Mouse (Mus musculus): ENCODE results near the gene Prrg2. TPM values are rescaled to one million over a fixed set of nuclear protein-coding genes. Genes with fewer than 3 reads are reported as not detected.

Prrg2 gene
- polyA plus RNA-seq, 1 experiment from 2014 or later = 14.5 TPM

- Histone ChIP-seq H3K4me2 (ENCODE audit: low read length) (no peak overlapping the region), H3K9ac (ENCODE audit: low read length) (no peak overlapping the region), H3K4me3 (ENCODE audit: control insufficient read depth in 1 of 2, insufficient read depth in 1 of 2, low read depth in 1 of 2, low read length in 2 of 2) (no peak overlapping the region), H3K4me1 (ENCODE audit: control insufficient read depth in 2 of 2, insufficient read depth in 2 of 2, low read length in 2 of 2) (peaks cover 7 to 14% of the 10 kb centered on the region in 2 experiments; a peak in 3 of 4 replicates), H3K27ac (replicated peaks in 1 of 2; ENCODE audit: control insufficient read depth in 1 of 2, insufficient read depth in 1 of 2, low read depth in 2 of 2, low read length in 2 of 2) (no peak overlapping the region), H3K36me3 (ENCODE audit: control insufficient read depth, insufficient read depth, low read length) (peaks cover 67% of the 10 kb centered on the region), H3K9me3 (ENCODE audit: control insufficient read depth, low read length) (no peaks in the 10 kb centered on the region), H3K27me3 (ENCODE audit: control insufficient read depth, insufficient read depth, low read length) (no peaks in the 10 kb centered on the region)
- ATAC-seq (ENCODE audit: insufficient number of reproducible peaks, insufficient read depth, low FRiP score, low read depth) = no peak
- WGBS = 92% methylated on average over 23 of the region's 23 CpGs
These were observed 13.4 kb downstream of the Prrg2 start for GRCm38 (mm10) chr7:45048923-45049657.

GRCm38 (mm10) chr7:45048001-45048890 is 14.2 kb downstream of the Prrg2 start:
- 92% methylated on average over 36 of the region's 38 CpGs for WGBS
- no peak overlapping the region for H3K27ac ChIP-seq (replicated peaks in 1 of 2; ENCODE audit: control insufficient read depth in 1 of 2, insufficient read depth in 1 of 2, low read depth in 2 of 2, low read length in 2 of 2)
- H3K9ac ChIP-seq (ENCODE audit: low read length) = no peak overlapping the region
- no peak for ATAC-seq (ENCODE audit: insufficient number of reproducible peaks, insufficient read depth, low FRiP score, low read depth)
- no peaks in the 10 kb centered on the region for H3K27me3 ChIP-seq (ENCODE audit: control insufficient read depth, insufficient read depth, low read length)
- peaks cover 75% of the 10 kb centered on the region for H3K36me3 ChIP-seq (ENCODE audit: control insufficient read depth, insufficient read depth, low read length)
- H3K4me3 ChIP-seq (ENCODE audit: control insufficient read depth in 1 of 2, insufficient read depth in 1 of 2, low read depth in 1 of 2, low read length in 2 of 2) = no peak overlapping the region
- no peak overlapping the region for H3K4me2 ChIP-seq (ENCODE audit: low read length)
- peaks cover 7 to 14% of the 10 kb centered on the region in 2 experiments; a peak in 3 of 4 replicates for H3K4me1 ChIP-seq (ENCODE audit: control insufficient read depth in 2 of 2, insufficient read depth in 2 of 2, low read length in 2 of 2)
- H3K9me3 ChIP-seq (ENCODE audit: control insufficient read depth, low read length) = no peaks in the 10 kb centered on the region

- Histone ChIP-seq H3K27ac (replicated peaks in 1 of 2; ENCODE audit: control insufficient read depth in 1 of 2, insufficient read depth in 1 of 2, low read depth in 2 of 2, low read length in 2 of 2) (no peak overlapping the region), H3K4me2 (ENCODE audit: low read length) (no peak overlapping the region), H3K4me1 (ENCODE audit: control insufficient read depth in 2 of 2, insufficient read depth in 2 of 2, low read length in 2 of 2) (peaks cover 7 to 14% of the 10 kb centered on the region in 2 experiments; a peak in 3 of 4 replicates), H3K9me3 (ENCODE audit: control insufficient read depth, low read length) (no peaks in the 10 kb centered on the region), H3K4me3 (ENCODE audit: control insufficient read depth in 1 of 2, insufficient read depth in 1 of 2, low read depth in 1 of 2, low read length in 2 of 2) (no peak overlapping the region), H3K27me3 (ENCODE audit: control insufficient read depth, insufficient read depth, low read length) (no peaks in the 10 kb centered on the region), H3K9ac (ENCODE audit: low read length) (no peak overlapping the region), H3K36me3 (ENCODE audit: control insufficient read depth, insufficient read depth, low read length) (peaks cover 83% of the 10 kb centered on the region)
- ATAC-seq (ENCODE audit: insufficient number of reproducible peaks, insufficient read depth, low FRiP score, low read depth) = no peak
- WGBS = 96% methylated on average over 14 of the region's 14 CpGs
These were observed 15.0 kb downstream of the Prrg2 start for GRCm38 (mm10) chr7:45047491-45047890.

GRCm38 (mm10) chr7:45046853-45047350 is 15.6 kb downstream of the Prrg2 start:
- peaks cover 89% of the 10 kb centered on the region for H3K36me3 ChIP-seq (ENCODE audit: control insufficient read depth, insufficient read depth, low read length)
- WGBS = 92% methylated on average over 26 of the region's 26 CpGs
- H3K4me1 ChIP-seq (ENCODE audit: control insufficient read depth in 2 of 2, insufficient read depth in 2 of 2, low read length in 2 of 2) = peaks cover 7 to 13% of the 10 kb centered on the region in 2 experiments; a peak in 3 of 4 replicates
- no peak overlapping the region for H3K9ac ChIP-seq (ENCODE audit: low read length)
- ATAC-seq (ENCODE audit: insufficient number of reproducible peaks, insufficient read depth, low FRiP score, low read depth) = no peak
- no peak overlapping the region for H3K27ac ChIP-seq (replicated peaks in 1 of 2; ENCODE audit: control insufficient read depth in 1 of 2, insufficient read depth in 1 of 2, low read depth in 2 of 2, low read length in 2 of 2)
- no peaks in the 10 kb centered on the region for H3K9me3 ChIP-seq (ENCODE audit: control insufficient read depth, low read length)
- H3K4me3 ChIP-seq (ENCODE audit: control insufficient read depth in 1 of 2, insufficient read depth in 1 of 2, low read depth in 1 of 2, low read length in 2 of 2) = no peak overlapping the region
- H3K4me2 ChIP-seq (ENCODE audit: low read length) = no peak overlapping the region
- H3K27me3 ChIP-seq (ENCODE audit: control insufficient read depth, insufficient read depth, low read length) = no peaks in the 10 kb centered on the region

GRCm38 (mm10) chr7:45045741-45046140 is 16.7 kb downstream of the Prrg2 start:
- no peak for ATAC-seq (ENCODE audit: insufficient number of reproducible peaks, insufficient read depth, low FRiP score, low read depth)
- Histone ChIP-seq H3K27me3 (ENCODE audit: control insufficient read depth, insufficient read depth, low read length) (no peaks in the 10 kb centered on the region), H3K9me3 (ENCODE audit: control insufficient read depth, low read length) (no peaks in the 10 kb centered on the region), H3K4me3 (ENCODE audit: control insufficient read depth in 1 of 2, insufficient read depth in 1 of 2, low read depth in 1 of 2, low read length in 2 of 2) (no peak overlapping the region), H3K4me2 (ENCODE audit: low read length) (no peak overlapping the region), H3K36me3 (ENCODE audit: control insufficient read depth, insufficient read depth, low read length) (peaks cover 100% of the 10 kb centered on the region), H3K27ac (replicated peaks in 1 of 2; ENCODE audit: control insufficient read depth in 1 of 2, insufficient read depth in 1 of 2, low read depth in 2 of 2, low read length in 2 of 2) (no peak overlapping the region), H3K9ac (ENCODE audit: low read length) (no peak overlapping the region), H3K4me1 (ENCODE audit: control insufficient read depth in 2 of 2, insufficient read depth in 2 of 2, low read length in 2 of 2) (0 out of 4 replicates have a peak, but pooled peaks cover 0 to 2% of the 10 kb centered on the region in 2 experiments)
- 95% methylated on average over 22 of the region's 22 CpGs for WGBS

GRCm38 (mm10) chr7:45043307-45043706 is 19.2 kb downstream of the Prrg2 start:
- H3K4me1 ChIP-seq (ENCODE audit: control insufficient read depth in 2 of 2, insufficient read depth in 2 of 2, low read length in 2 of 2) = no peaks in the 10 kb centered on the region
- H3K9me3 ChIP-seq (ENCODE audit: control insufficient read depth, low read length) = no peaks in the 10 kb centered on the region
- no peaks in the 10 kb centered on the region for H3K27me3 ChIP-seq (ENCODE audit: control insufficient read depth, insufficient read depth, low read length)
- 97% methylated on average over 14 of the region's 14 CpGs for WGBS
- no peak overlapping the region for H3K27ac ChIP-seq (replicated peaks in 1 of 2; ENCODE audit: control insufficient read depth in 1 of 2, insufficient read depth in 1 of 2, low read depth in 2 of 2, low read length in 2 of 2)
- no peak overlapping the region for H3K4me3 ChIP-seq (ENCODE audit: control insufficient read depth in 1 of 2, insufficient read depth in 1 of 2, low read depth in 1 of 2, low read length in 2 of 2)
- H3K4me2 ChIP-seq (ENCODE audit: low read length) = no peak overlapping the region
- no peak overlapping the region for H3K9ac ChIP-seq (ENCODE audit: low read length)
- no peak for ATAC-seq (ENCODE audit: insufficient number of reproducible peaks, insufficient read depth, low FRiP score, low read depth)
- H3K36me3 ChIP-seq (ENCODE audit: control insufficient read depth, insufficient read depth, low read length) = peaks cover 100% of the 10 kb centered on the region

GRCm38 (mm10) chr7:45040851-45041250 is 21.6 kb downstream of the Prrg2 start:
- Histone ChIP-seq H3K27ac (replicated peaks in 1 of 2; ENCODE audit: control insufficient read depth in 1 of 2, insufficient read depth in 1 of 2, low read depth in 2 of 2, low read length in 2 of 2) (no peak overlapping the region), H3K9ac (ENCODE audit: low read length) (no peak overlapping the region), H3K4me1 (ENCODE audit: control insufficient read depth in 2 of 2, insufficient read depth in 2 of 2, low read length in 2 of 2) (no peaks in the 10 kb centered on the region), H3K27me3 (ENCODE audit: control insufficient read depth, insufficient read depth, low read length) (no peaks in the 10 kb centered on the region), H3K4me3 (ENCODE audit: control insufficient read depth in 1 of 2, insufficient read depth in 1 of 2, low read depth in 1 of 2, low read length in 2 of 2) (no peak overlapping the region), H3K36me3 (ENCODE audit: control insufficient read depth, insufficient read depth, low read length) (peaks cover 100% of the 10 kb centered on the region), H3K4me2 (ENCODE audit: low read length) (no peak overlapping the region), H3K9me3 (ENCODE audit: control insufficient read depth, low read length) (no peaks in the 10 kb centered on the region)
- WGBS = 87% methylated on average over 9 of the region's 9 CpGs
- no peak for ATAC-seq (ENCODE audit: insufficient number of reproducible peaks, insufficient read depth, low FRiP score, low read depth)
